Mouse (Mus musculus): Measurements from ENCODE around the gene Fam227a. TPM values are rescaled to one million over a fixed set of nuclear protein-coding genes. Genes with fewer than 3 reads are reported as not detected.
A peak's percentile ranks its signal among the peaks of the same experiment; 100 is the strongest.

Fam227a gene
- 3.7 and 6.0 TPM in 2 replicates for polyA plus RNA-seq (2014; fragmentation: Nextera tagmentation; extraction: Ambion mirVana)

DNA sequence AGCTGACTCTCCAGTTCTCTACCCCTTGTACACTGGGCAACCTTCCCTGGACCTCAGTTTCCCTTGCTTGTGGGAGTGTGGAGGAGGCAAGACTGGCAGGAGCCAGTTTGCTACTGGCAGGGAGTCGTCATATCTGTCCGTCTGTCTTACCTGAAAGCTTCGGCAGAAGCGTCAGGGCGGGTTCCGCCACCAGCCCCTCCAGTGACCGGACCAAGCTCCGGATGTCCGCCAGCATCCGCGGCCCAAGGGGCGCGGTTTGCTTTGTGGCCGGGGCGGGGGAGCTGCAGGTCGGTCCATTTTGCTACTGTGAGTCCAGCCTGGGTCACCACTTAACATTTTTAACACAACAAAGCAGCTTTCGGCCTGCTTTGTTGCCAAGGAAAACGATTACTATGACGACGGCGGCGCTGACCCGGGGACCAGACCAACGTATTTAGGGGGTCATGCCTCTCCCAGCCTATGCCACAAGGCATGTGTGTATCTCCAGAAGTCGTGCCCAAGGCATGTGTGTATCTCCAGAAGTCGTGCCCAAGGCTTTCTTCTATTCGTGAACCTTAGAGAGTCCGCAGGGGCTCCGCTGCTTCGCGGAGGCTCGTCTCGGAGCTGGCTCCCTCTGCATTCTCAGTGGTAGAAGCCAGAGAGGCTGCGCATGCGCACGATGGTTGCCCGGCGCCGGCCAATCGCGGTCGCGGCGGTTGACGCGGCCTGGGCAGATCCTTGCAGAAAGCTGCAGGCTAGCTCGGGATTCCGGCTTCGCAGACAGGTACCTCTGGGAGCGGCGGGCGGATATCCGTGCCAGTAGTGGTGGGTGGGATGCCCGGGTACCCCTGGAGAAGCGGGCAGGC, at the start of gene Fam227a, which contains the start of gene Cby1:
Gene Fam227a (minus strand): TSS at position 426 of the 845 bp plus-strand sequence.
Gene Cby1 (plus strand): TSS at position 669 of the 845 bp plus-strand sequence.
- H3K36me3 ChIP-seq (ENCODE audit: control insufficient read depth, insufficient read depth, low read length) = no peaks in the 10 kb centered on the region
- DNase-seq (ENCODE audit: low spot score) (peak; percentile 97), ATAC-seq (ENCODE audit: low FRiP score) (peak; percentile 87)
- peak within 1 kb of the TSS; percentile 81 for H3K4me3 ChIP-seq (ENCODE audit: low read depth, low read length)
- H3K4me1 ChIP-seq (replicated peaks; ENCODE audit: control insufficient read depth, insufficient read depth, low read length) = no peaks in the 10 kb centered on the region
- WGBS = under 1% methylated on average over 55 of the region's 55 CpGs
- peak within 1 kb of the TSS; percentile 93 for H3K9ac ChIP-seq (ENCODE audit: low read depth, low read length)
- peak within 1 kb of the TSS; percentile 92 for H3K27ac ChIP-seq (ENCODE audit: low read depth, low read length)
- no peaks in the 10 kb centered on the region for H3K9me3 ChIP-seq (ENCODE audit: control insufficient read depth, low read length)
- H3K4me2 ChIP-seq (replicated peaks; ENCODE audit: low read depth, low read length) = peak within 1 kb of the TSS; percentile 78
- no peaks in the 10 kb centered on the region for H3K27me3 ChIP-seq (ENCODE audit: control insufficient read depth, insufficient read depth, low read length)

DNA sequence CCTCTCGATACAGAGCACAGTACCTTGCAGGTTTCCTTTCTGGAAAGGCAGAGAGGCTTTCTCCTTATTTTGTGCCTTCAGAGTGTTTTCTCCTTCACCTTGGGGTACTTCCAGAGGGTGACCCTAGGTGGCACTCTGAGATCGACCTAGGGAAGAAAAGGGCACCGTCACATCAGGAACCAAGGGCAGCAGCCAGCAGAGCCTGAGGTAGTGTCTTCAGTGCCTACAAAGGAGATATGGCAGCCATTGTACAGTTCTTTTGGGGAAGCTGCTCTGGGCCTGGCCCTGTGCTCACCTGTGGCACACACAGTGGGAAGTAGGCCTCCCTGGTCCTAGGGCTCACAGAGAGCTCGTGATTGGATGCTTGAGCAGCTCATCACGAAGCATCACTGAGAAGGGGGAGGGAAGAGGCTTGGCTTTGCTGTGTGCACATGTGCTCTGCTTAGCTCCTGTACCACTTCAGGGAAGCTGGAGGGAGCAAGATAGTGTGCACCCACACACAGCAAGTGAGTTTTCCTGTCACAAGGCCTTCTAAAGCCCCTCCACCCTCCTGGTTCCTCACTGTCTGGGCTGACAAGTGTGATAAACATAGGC, 49.6 kb upstream of the Fam227a start:
- H3K36me3 ChIP-seq (ENCODE audit: control insufficient read depth, insufficient read depth, low read length) = 0 out of 2 replicates have a peak, but pooled peaks cover 7% of the 10 kb centered on the region
- H3K4me1 ChIP-seq (replicated peaks; ENCODE audit: control insufficient read depth, insufficient read depth, low read length) = no peaks in the 10 kb centered on the region
- no peaks in the 10 kb centered on the region for H3K27me3 ChIP-seq (ENCODE audit: control insufficient read depth, insufficient read depth, low read length)
- H3K4me2 ChIP-seq (replicated peaks; ENCODE audit: low read depth, low read length) = no peak overlapping the region
- no peak overlapping the region for H3K4me3 ChIP-seq (ENCODE audit: low read depth, low read length)
- WGBS = 92% methylated on average over 5 of the region's 5 CpGs
- no peak overlapping the region for H3K27ac ChIP-seq (ENCODE audit: low read depth, low read length)
- DNase-seq (ENCODE audit: low spot score) (no peak), ATAC-seq (ENCODE audit: low FRiP score) (no peak)
- no peak overlapping the region for H3K9ac ChIP-seq (ENCODE audit: low read depth, low read length)
- no peaks in the 10 kb centered on the region for H3K9me3 ChIP-seq (ENCODE audit: control insufficient read depth, low read length)

DNA sequence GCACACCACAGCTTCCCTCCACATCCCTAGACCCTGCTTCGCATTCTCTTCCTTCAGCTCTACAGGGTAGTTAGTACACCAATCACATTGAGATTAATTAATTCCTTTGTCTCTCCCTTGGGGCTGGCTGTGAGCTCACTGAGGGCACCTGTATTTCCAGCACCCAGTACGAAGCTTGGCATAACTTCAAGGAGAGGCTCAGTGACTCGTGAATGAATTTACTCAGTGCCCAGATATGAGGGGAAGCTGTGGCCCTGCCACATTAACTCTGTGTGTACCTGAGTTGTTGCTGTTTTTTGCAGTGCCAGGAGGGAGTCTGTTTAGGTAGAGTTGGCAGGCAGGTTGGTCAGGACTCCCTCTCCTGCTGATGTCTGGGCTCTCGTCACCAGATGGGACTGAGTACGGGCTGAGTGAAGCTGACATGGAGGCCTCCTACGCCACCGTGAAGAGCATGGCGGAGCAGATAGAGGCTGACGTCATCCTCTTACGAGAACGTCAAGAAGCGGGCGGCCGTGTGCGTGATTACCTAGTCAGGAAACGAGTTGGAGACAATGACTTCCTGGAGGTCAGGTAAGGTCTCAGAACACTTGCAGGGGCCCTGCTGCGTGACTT, 48.0 kb upstream of the Fam227a start:
- no peaks in the 10 kb centered on the region for H3K4me1 ChIP-seq (replicated peaks; ENCODE audit: control insufficient read depth, insufficient read depth, low read length)
- H3K9me3 ChIP-seq (ENCODE audit: control insufficient read depth, low read length) = no peaks in the 10 kb centered on the region
- H3K27me3 ChIP-seq (ENCODE audit: control insufficient read depth, insufficient read depth, low read length) = no peaks in the 10 kb centered on the region
- 91% methylated on average over 17 of the region's 17 CpGs for WGBS
- no peak overlapping the region for H3K4me2 ChIP-seq (replicated peaks; ENCODE audit: low read depth, low read length)
- 0 out of 2 replicates have a peak, but pooled peaks cover 3% of the 10 kb centered on the region for H3K36me3 ChIP-seq (ENCODE audit: control insufficient read depth, insufficient read depth, low read length)
- DNase-seq (ENCODE audit: low spot score) (no peak), ATAC-seq (ENCODE audit: low FRiP score) (no peak)
- no peak overlapping the region for H3K9ac ChIP-seq (ENCODE audit: low read depth, low read length)
- no peak overlapping the region for H3K27ac ChIP-seq (ENCODE audit: low read depth, low read length)
- no peak overlapping the region for H3K4me3 ChIP-seq (ENCODE audit: low read depth, low read length)

DNA sequence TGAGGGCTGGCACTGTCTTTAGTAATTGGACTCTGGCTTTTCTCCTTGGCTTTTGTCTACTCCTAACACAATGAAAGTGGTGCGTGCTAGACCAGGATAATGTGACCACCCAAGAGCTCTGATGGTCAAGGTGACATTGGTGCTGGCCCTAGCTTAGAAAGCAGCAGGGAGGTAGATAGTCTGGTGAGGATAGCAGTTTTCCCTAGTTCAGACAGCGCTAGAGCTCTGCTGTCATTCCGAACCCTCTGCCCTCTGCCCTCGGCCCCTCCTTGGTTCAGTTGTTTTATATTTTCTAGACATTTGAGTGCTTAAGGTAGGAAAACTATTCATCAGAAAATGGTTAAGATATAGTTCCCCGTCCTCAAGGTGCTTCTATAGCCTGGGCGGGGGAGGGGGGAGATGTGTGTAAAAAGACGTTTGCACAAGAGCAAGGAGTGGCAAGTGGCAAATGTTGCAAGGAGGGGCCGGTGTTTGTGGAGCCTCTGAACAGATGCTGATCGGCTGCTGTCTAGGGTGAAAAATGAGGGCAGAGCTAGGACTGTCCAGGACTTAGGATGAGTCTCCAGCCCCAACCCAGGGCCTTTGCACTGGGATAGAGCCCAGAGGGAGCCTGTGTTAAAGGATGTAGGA, 38.9 kb upstream of the Fam227a start:
- Histone ChIP-seq H3K4me3 (ENCODE audit: low read depth, low read length) (no peak overlapping the region), H3K4me2 (replicated peaks; ENCODE audit: low read depth, low read length) (no peak overlapping the region), H3K27me3 (ENCODE audit: control insufficient read depth, insufficient read depth, low read length) (no peaks in the 10 kb centered on the region), H3K27ac (ENCODE audit: low read depth, low read length) (0 out of 2 replicates have a peak overlapping the region, but pooled peaks have one; percentile 39), H3K4me1 (replicated peaks; ENCODE audit: control insufficient read depth, insufficient read depth, low read length) (no peaks in the 10 kb centered on the region; the same call in 1 of the 2 replicates), H3K9me3 (ENCODE audit: control insufficient read depth, low read length) (no peaks in the 10 kb centered on the region), H3K36me3 (ENCODE audit: control insufficient read depth, insufficient read depth, low read length) (peaks cover 2% of the 10 kb centered on the region; the same call in 1 of the 2 replicates), H3K9ac (ENCODE audit: low read depth, low read length) (no peak overlapping the region)
- no peak for DNase-seq (ENCODE audit: low spot score)
- 84% methylated on average over 9 of the region's 9 CpGs for WGBS
- no peak for ATAC-seq (ENCODE audit: low FRiP score)

DNA sequence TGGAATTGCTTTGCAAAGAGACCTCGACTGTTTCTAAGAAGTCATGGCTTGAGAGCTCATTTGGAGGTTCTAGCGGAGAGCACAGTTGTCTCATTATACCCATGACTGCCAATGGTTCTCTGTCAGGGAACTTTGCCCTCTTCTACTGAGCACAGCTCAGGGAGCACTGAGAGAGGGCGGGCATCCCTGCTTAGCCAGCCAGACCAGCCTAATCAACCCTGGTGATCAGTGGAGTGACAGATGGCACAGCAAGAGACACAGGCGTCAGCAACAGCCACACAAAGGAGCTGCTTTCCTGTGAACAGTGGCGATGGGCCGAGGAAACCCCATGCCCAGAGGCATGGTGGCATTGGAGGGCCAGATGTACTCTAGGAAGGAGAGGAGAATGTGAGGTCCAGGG, 38.3 kb upstream of the Fam227a start:
- ATAC-seq (ENCODE audit: low FRiP score) (no peak), DNase-seq (ENCODE audit: low spot score) (no peak)
- Histone ChIP-seq H3K27ac (ENCODE audit: low read depth, low read length) (0 out of 2 replicates have a peak overlapping the region, but pooled peaks have one; percentile 39), H3K4me1 (replicated peaks; ENCODE audit: control insufficient read depth, insufficient read depth, low read length) (no peaks in the 10 kb centered on the region; the same call in 1 of the 2 replicates), H3K9ac (ENCODE audit: low read depth, low read length) (no peak overlapping the region), H3K4me2 (replicated peaks; ENCODE audit: low read depth, low read length) (no peak overlapping the region), H3K36me3 (ENCODE audit: control insufficient read depth, insufficient read depth, low read length) (peaks cover 2% of the 10 kb centered on the region; the same call in 1 of the 2 replicates), H3K4me3 (ENCODE audit: low read depth, low read length) (no peak overlapping the region), H3K27me3 (ENCODE audit: control insufficient read depth, insufficient read depth, low read length) (no peaks in the 10 kb centered on the region), H3K9me3 (ENCODE audit: control insufficient read depth, low read length) (no peaks in the 10 kb centered on the region)
- WGBS = 79% methylated on average over 6 of the region's 6 CpGs

DNA sequence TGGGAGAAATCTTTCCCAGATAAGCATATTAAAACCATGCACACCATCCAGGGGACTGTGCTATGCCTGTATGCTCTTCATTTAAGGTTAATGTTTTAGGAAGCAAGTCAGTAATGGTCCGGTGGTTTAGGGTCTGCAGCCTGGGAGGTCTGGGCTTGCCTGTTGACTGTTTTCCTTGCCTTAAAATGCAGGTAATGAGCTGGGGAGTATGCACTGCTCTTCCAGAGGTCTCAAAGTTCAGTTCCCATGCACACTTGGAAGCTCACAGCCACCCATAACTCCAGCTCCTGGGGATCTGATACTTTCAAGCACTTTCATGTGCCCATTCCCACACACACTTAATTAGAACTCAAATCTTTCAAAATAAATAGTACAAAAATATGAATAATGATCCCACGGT, 37.8 kb upstream of the Fam227a start:
- WGBS = 96% methylated on average over 2 of the region's 2 CpGs

DNA sequence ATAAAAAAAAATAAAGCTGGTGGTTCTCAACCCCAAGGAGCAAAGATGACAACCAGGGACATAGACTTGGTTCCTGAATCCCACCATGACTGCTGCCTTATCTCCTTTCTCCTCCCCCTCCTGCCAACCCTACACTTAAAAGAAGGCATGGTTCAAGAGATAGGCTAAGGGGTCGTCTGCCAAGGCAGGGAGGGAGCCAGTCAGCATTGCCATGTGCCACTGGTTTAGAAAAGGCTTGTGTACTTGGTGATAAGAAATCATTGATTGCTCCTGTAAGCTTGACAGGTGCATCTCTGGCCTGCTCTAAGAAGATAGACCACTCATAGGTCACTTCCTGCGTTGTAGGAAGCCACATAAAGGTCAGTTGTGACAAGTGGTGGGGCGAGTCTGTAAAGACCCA, 36.8 kb upstream of the Fam227a start:
- Histone ChIP-seq H3K4me3 (ENCODE audit: low read depth, low read length) (no peak overlapping the region), H3K27me3 (ENCODE audit: control insufficient read depth, insufficient read depth, low read length) (no peaks in the 10 kb centered on the region), H3K27ac (ENCODE audit: low read depth, low read length) (no peak overlapping the region), H3K36me3 (ENCODE audit: control insufficient read depth, insufficient read depth, low read length) (peaks cover 2% of the 10 kb centered on the region; the same call in 1 of the 2 replicates), H3K9me3 (ENCODE audit: control insufficient read depth, low read length) (no peaks in the 10 kb centered on the region), H3K4me2 (replicated peaks; ENCODE audit: low read depth, low read length) (no peak overlapping the region), H3K9ac (ENCODE audit: low read depth, low read length) (no peak overlapping the region), H3K4me1 (replicated peaks; ENCODE audit: control insufficient read depth, insufficient read depth, low read length) (no peaks in the 10 kb centered on the region; the same call in 1 of the 2 replicates)
- no peak for DNase-seq (ENCODE audit: low spot score)
- WGBS = 70% methylated on average over 3 of the region's 3 CpGs
- ATAC-seq (ENCODE audit: low FRiP score) = no peak

More for the DNA sequence above, 37.8 kb upstream of the Fam227a start:
- Histone ChIP-seq H3K4me1 (replicated peaks; ENCODE audit: control insufficient read depth, insufficient read depth, low read length) (no peaks in the 10 kb centered on the region; the same call in 1 of the 2 replicates), H3K27me3 (ENCODE audit: control insufficient read depth, insufficient read depth, low read length) (no peaks in the 10 kb centered on the region), H3K9ac (ENCODE audit: low read depth, low read length) (no peak overlapping the region), H3K36me3 (ENCODE audit: control insufficient read depth, insufficient read depth, low read length) (peaks cover 2% of the 10 kb centered on the region; the same call in 1 of the 2 replicates), H3K4me2 (replicated peaks; ENCODE audit: low read depth, low read length) (no peak overlapping the region), H3K27ac (ENCODE audit: low read depth, low read length) (no peak overlapping the region), H3K9me3 (ENCODE audit: control insufficient read depth, low read length) (no peaks in the 10 kb centered on the region), H3K4me3 (ENCODE audit: low read depth, low read length) (no peak overlapping the region)
- no peak for ATAC-seq (ENCODE audit: low FRiP score)
- no peak for DNase-seq (ENCODE audit: low spot score)

DNA sequence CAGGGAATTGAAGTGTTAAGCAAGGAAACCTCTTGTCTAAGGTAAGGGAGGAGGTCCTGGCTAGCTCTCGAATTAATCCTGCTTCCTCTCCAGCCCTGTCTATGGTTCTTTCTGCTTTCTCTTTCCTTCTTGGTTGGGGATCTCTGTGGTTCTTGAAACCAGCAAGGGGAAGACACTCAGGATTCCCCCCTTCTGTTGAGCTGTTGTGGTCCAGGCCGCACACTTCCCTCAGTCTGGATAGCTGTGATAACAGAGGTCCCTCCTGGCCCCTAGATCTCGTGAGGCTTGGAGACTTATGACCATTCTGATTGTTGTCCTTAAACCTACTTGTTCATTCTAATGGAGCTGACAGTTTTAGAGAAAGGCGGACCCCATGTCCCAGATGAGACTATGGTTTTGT, 35.8 kb upstream of the Fam227a start:
- no peak for ATAC-seq (ENCODE audit: low FRiP score)
- no peak overlapping the region for H3K9ac ChIP-seq (ENCODE audit: low read depth, low read length)
- H3K27me3 ChIP-seq (ENCODE audit: control insufficient read depth, insufficient read depth, low read length) = no peaks in the 10 kb centered on the region
- H3K36me3 ChIP-seq (ENCODE audit: control insufficient read depth, insufficient read depth, low read length) = peaks cover 2% of the 10 kb centered on the region; the same call in 1 of the 2 replicates
- H3K4me1 ChIP-seq (replicated peaks; ENCODE audit: control insufficient read depth, insufficient read depth, low read length) = no peaks in the 10 kb centered on the region; the same call in 1 of the 2 replicates
- no peak overlapping the region for H3K4me2 ChIP-seq (replicated peaks; ENCODE audit: low read depth, low read length)
- no peak for DNase-seq (ENCODE audit: low spot score)
- no peaks in the 10 kb centered on the region for H3K9me3 ChIP-seq (ENCODE audit: control insufficient read depth, low read length)
- H3K27ac ChIP-seq (ENCODE audit: low read depth, low read length) = no peak overlapping the region
- 93% methylated on average over 4 of the region's 4 CpGs for WGBS
- H3K4me3 ChIP-seq (ENCODE audit: low read depth, low read length) = no peak overlapping the region
